Mouse (Mus musculus) hindbrain, embryonic 15.5 days (tissue): ENCODE data around the gene Exosc1. TPM values are rescaled to one million over a fixed set of nuclear protein-coding genes. Genes with fewer than 3 reads are reported as not detected.
A peak's percentile ranks its signal among the peaks of the same experiment; 100 is the strongest.

ENCODE experiments used
- ATAC-seq: fragments of 200-750 bp; cut with Nextera tagmentation; 2 replicates; pipeline ENCODE4 v1.8.0; 2017; ENCODE audit warnings: low read depth, moderate number of reproducible peaks, moderate TSS enrichment; ENCODE audit not compliant: low FRiP score
- H3K27ac ChIP-seq: fragments of 300-500 bp; sonication (generic); replicated peaks from 2 replicates; pipeline ENCODE4 v1.5.1; 2015; ENCODE audit warnings: mild to moderate bottlenecking, inconsistent platforms
- H3K27me3 ChIP-seq: fragments of 300-500 bp; sonication (generic); 2 replicates; pipeline ENCODE4 v1.6.1; 2015; ENCODE audit warnings: control low read depth, inconsistent platforms
- H3K36me3 ChIP-seq: fragments of 300-500 bp; sonication (generic); 2 replicates; pipeline ENCODE4 v1.6.1; 2015; ENCODE audit warnings: control low read depth, inconsistent platforms
- H3K4me1 ChIP-seq: fragments of 300-500 bp; sonication (generic); replicated peaks from 2 replicates; pipeline ENCODE4 v1.6.1; 2015; ENCODE audit warnings: control low read depth, inconsistent platforms
- H3K4me2 ChIP-seq: fragments of 300-500 bp; sonication (generic); 2 replicates; pipeline ENCODE4 v1.6.1; 2015; ENCODE audit warnings: moderate library complexity, mild to moderate bottlenecking, inconsistent platforms
- H3K4me3 ChIP-seq: fragments of 300-500 bp; sonication (generic); 2 replicates; pipeline ENCODE4 v1.5.1; 2015; ENCODE audit warnings: mild to moderate bottlenecking, inconsistent platforms
- H3K9ac ChIP-seq: fragments of 300-500 bp; sonication (generic); 2 replicates; pipeline ENCODE4 v1.6.1; 2015; ENCODE audit warnings: inconsistent platforms
- H3K9me3 ChIP-seq: fragments of 300-500 bp; sonication (generic); 2 replicates; pipeline ENCODE4 v1.6.1; 2016; ENCODE audit warnings: control low read depth, inconsistent platforms
- WGBS: fragments of 180-500 bp; shearing (Covaris S2); methylation state at CpG from one replicate; pipeline ENCODE4 v1.1.7; 2015; 5-methylcytosine and 5-hydroxymethylcytosine counted together
- polyA plus RNA-seq: library from polyadenylated mRNA; unstranded; fragments of >200 nt; fragmentation: Nextera tagmentation; extraction: Ambion mirVana; gene quantifications from 2 replicates; pipeline ENCODE4 v1.2.1, GENCODE M21; 2015

Gene Exosc1
- polyA plus RNA-seq, 1 experiment from 2014 or later, result 59.8 TPM

DNA sequence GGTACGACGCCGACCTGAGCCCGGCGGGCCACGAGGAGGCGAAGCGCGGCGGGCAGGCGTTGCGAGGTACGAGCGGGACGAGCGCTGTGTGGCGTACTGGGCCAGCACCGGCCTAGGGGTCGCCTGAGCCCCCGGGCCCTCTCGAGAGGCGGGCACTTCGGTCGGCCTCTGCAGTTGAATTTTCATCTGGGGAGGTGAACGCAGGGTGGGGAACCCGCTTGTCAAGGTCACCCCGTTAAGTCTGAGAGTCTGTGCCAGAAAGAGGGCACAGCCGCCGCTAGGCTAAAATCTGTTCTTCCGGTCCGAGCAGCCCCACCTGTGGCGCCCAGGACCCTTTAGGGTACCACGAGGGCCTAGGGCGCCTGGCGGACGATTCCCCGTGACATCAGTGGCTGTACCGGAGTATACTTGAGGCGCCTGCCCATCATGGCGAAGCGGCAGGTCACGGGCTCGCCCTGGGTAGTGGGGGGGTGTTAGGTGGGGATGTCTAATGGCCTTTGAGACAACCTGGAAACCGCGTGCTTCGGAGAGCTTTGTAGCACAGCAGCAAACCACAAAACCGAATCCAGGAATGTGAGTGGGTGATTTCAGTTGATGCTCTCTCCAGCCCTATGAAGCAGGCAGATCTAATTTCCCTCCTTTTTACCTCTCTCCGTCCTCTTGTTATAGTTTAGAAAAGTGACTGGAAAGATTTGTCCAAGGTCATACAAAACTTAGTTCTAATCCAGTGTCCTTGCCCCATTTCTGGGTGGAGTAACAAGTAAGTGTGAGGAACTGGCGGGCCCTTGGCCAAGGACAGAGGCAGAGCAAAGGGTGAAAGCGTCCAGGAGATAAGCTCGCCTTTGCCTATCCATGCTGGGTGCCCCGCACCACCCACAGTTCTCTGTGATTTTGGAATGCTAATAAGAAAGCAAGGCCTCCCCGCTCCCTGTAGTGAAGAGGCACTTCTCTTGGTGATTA is 20.8 kb downstream of the Exosc1 start:
- no peaks in the 10 kb centered on the region for H3K9me3 ChIP-seq
- peaks cover 23% of the 10 kb centered on the region for H3K36me3 ChIP-seq
- under 1% methylated on average over 53 of the region's 53 CpGs for WGBS
- peak; percentile 83 for ATAC-seq
- peak overlapping the region; percentile 99 for H3K4me3 ChIP-seq
- peak overlapping the region; percentile 87 for H3K27ac ChIP-seq
- H3K4me1 ChIP-seq, result peaks cover 26% of the 10 kb centered on the region
- peak overlapping the region; percentile 94 for H3K4me2 ChIP-seq
- no peaks in the 10 kb centered on the region for H3K27me3 ChIP-seq
- peak overlapping the region; percentile 97 for H3K9ac ChIP-seq

DNA sequence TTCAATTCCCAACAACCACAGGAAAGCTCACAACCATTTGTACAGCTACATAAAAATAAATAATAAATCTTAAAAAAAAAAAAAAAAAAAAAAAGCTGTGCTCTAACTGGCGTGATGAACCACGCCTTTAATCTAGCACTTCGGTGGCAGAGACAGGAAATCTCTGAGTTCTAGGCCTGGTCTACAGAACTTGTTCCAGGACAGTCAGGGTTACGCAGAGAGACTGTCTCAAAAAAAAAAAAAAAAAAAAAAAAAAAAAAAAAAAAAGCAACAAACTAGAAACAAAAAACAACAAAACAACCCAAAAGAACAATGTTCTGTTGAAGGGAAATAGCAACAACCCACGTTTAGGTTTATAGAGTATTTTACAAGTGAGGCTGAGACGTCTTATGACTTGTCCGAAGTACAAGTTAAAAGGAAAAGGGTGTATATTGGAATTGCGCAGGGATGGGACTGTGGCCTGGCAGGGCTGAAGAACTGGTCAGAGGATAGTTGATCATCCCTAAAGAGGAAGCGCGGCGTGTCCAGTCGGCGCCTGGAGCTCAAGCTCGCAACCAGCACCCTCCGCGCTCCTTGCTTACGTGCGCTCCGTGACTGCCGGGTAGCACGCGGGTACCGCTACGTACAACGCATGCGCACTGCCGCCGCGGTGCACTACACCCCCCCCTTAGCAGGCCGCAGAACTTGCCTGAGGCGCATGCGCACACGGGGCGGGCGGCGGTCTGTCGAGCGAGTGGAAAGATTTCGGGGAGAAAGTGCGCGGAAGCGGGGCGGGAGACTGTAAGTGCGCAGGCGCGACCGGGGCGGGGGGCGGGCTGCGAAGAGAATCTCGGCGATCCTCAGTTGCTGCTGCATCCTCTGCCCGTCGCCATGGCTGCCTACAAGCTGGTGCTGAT is 21.8 kb downstream of the Exosc1 start, which contains the start of gene Pgam1:
Pgam1 (plus strand) TSS at position 746 of the 896 bp plus-strand sequence.
- Histone ChIP-seq H3K9me3 (no peaks in the 10 kb centered on the region), H3K4me2 (peak within 1 kb of the TSS; percentile 94), H3K27me3 (no peaks in the 10 kb centered on the region), H3K36me3 (peaks cover 14% of the 10 kb centered on the region), H3K27ac (peak within 1 kb of the TSS; percentile 95), H3K4me3 (peak within 1 kb of the TSS; percentile 99), H3K9ac (peak within 1 kb of the TSS; percentile 97), H3K4me1 (peaks cover 26% of the 10 kb centered on the region)
- WGBS, result 4% methylated on average over 54 of the region's 54 CpGs
- peak; percentile 95 for ATAC-seq

- H3K27ac ChIP-seq, result no peak overlapping the region
- WGBS, result 90% methylated on average over 2 of the region's 2 CpGs
- no peaks in the 10 kb centered on the region for H3K9me3 ChIP-seq
- peaks cover 26% of the 10 kb centered on the region for H3K4me1 ChIP-seq
- H3K27me3 ChIP-seq, result no peaks in the 10 kb centered on the region
- no peak overlapping the region for H3K4me2 ChIP-seq
- 0 out of 2 replicates have a peak, but pooled peaks cover 5% of the 10 kb centered on the region for H3K36me3 ChIP-seq
- no peak for ATAC-seq
- no peak overlapping the region for H3K9ac ChIP-seq
- H3K4me3 ChIP-seq, result no peak overlapping the region
Measured at GRCm38 (mm10) chr19:41910396-41910795, 22.8 kb downstream of the Exosc1 start.

DNA sequence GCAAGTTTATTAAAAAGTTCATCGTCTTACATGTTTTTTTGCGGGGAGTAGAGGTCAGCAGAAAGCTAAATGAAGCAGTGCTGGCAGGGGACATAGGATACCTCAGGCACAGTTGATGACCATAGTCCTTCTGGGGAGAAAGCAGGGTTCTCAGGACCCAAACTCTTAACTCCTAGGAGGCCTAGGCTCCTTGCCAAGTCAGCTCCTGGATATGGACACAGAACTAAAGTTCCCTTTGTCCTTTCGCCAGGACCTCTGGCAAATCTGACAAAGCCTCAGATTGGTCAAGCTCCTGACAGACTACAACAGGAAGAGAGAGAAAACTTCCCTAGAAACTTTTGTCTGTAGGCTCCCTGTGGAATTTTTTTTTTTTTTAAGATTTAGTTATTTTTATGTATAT is 24.5 kb downstream of the Exosc1 start:
- H3K27me3 ChIP-seq, result no peaks in the 10 kb centered on the region
- 87% methylated on average over 3 of the region's 3 CpGs for WGBS
- no peak overlapping the region for H3K9ac ChIP-seq

DNA sequence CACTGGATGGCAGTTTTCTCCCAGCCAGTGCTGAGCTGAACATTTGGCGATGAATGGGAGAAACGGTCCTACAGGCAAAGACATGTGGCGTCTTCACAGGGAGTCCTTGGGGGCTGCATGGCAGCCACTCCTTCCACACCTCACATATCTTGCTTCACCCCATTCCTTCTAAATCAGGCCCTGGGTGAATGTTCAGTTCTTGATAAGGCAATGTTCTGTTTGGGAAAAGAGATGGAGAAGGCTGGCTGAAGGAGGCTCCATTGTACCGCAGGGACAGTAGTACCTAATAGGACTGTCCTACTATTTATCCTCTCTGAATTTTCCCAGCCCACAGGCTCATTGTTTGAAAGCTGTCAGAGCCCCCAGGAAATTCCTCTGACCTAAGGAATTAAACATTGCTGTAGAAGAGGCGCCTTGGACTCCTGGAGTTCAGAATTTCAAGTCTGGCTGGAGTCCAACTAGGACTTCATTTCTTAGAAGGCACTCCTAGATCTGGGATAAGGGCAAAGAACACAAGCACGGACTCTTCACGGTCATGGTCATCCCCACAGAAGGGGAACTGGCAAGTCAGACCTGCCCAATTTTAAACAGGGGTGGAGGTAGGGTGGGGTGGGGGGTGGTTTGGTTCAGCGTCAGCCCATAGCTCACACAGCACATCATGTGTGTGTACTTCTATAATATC is 26.0 kb downstream of the Exosc1 start:
- WGBS, result 57% methylated on average over 8 of the region's 8 CpGs
- H3K9ac ChIP-seq, result no peak overlapping the region
- no peaks in the 10 kb centered on the region for H3K27me3 ChIP-seq
- H3K27ac ChIP-seq, result no peak overlapping the region
- no peaks in the 10 kb centered on the region for H3K36me3 ChIP-seq
- H3K4me2 ChIP-seq, result no peak overlapping the region
- no peaks in the 10 kb centered on the region for H3K4me1 ChIP-seq
- no peaks in the 10 kb centered on the region for H3K9me3 ChIP-seq
- no peak overlapping the region for H3K4me3 ChIP-seq
- no peak for ATAC-seq

More for the DNA sequence above, 24.5 kb downstream of the Exosc1 start:
- ATAC-seq, result no peak
- H3K4me1 ChIP-seq, result peaks cover 13% of the 10 kb centered on the region
- no peaks in the 10 kb centered on the region for H3K9me3 ChIP-seq
- no peaks in the 10 kb centered on the region for H3K36me3 ChIP-seq
- H3K4me2 ChIP-seq, result no peak overlapping the region
- H3K27ac ChIP-seq, result no peak overlapping the region
- no peak overlapping the region for H3K4me3 ChIP-seq

DNA sequence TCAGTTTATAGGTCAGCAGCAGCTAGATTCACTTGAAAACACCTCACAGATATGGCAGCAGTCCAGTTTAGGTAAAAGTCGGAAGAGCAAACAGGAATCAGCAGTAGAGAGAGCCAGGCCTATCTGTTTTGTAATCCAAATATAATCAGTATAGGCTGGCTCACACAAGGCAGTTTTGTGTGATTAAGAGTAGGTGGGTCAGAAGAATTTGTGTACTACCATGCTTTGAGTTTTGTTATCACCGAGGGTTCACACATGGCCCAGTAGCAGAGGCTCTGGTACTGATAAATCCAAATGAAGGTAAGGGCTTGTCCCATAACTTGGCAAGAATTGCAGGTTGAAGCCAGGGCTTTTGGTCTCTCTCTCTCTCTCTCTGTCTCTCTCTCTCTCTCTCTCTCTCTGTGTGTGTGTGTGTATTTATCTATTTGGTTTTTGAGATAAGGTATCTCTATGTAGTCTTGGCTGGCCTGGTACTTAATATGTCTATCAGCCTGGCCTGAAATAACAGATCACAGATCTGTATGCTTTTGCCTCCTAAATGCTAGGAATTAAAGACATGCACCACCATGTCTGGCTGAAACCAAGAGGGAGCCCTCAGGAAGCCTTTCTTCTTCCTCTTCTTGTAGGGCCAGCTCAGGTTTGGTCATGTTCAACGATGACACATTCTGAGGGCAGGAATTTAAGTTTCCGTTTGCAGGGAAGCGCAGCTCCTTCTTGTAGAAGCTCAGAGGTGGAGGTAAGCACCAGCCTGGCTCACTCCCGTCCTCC is 26.7 kb downstream of the Exosc1 start:
- H3K4me1 ChIP-seq, result no peaks in the 10 kb centered on the region

GRCm38 (mm10) chr19:41905246-41905645 is 28.0 kb downstream of the Exosc1 start:
- H3K9ac ChIP-seq, result no peak overlapping the region
- no peaks in the 10 kb centered on the region for H3K9me3 ChIP-seq
- H3K4me2 ChIP-seq, result no peak overlapping the region
- no peak overlapping the region for H3K4me3 ChIP-seq
- no peaks in the 10 kb centered on the region for H3K27me3 ChIP-seq
- no peaks in the 10 kb centered on the region for H3K4me1 ChIP-seq
- no peak overlapping the region for H3K27ac ChIP-seq
- ATAC-seq, result no peak
- 89% methylated on average over 2 of the region's 2 CpGs for WGBS
- H3K36me3 ChIP-seq, result no peaks in the 10 kb centered on the region

More for the DNA sequence above, 26.7 kb downstream of the Exosc1 start:
- Histone ChIP-seq H3K4me2 (no peak overlapping the region), H3K27me3 (no peaks in the 10 kb centered on the region), H3K4me3 (no peak overlapping the region), H3K9ac (no peak overlapping the region), H3K36me3 (no peaks in the 10 kb centered on the region), H3K27ac (no peak overlapping the region), H3K9me3 (no peaks in the 10 kb centered on the region)
- no peak for ATAC-seq
- WGBS, result 70% methylated on average over 6 of the region's 6 CpGs

DNA sequence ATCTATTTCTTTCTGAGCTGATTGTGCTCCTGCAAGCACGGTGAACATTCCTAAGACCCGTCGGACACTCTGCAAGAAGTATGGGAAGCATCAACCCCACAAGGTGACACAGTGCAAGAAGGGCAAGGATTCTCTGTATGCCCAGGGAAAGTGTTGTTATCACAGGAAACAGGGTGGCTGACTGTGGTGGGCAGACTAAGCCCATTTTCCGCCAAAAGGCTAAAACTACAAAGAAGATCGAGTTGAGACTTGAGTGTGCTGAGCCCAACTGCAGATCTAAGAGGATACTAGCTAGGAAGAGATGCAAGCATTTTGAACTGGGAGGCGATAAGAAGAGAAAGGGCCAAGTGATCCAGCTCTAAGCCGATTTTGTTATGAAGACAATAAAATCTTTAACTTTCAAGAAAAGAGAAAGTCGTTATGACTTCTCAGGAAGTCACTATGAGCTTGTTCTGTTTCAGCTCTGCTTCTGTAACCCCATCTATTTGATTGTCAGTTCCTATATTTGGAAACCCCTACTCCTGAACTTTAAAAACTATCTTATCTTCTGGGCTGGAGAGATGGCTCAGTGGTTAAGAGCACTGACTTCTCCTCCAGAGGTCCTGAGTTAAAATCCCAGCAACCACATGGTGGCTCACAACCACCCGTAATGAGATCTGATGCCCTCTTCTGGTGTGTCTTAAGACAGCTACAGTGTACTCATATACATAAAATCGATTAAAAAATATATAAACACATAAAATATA is 30.2 kb downstream of the Exosc1 start:
- Histone ChIP-seq H3K27me3 (no peaks in the 10 kb centered on the region), H3K9me3 (no peaks in the 10 kb centered on the region), H3K4me1 (no peaks in the 10 kb centered on the region), H3K27ac (no peak overlapping the region), H3K4me2 (no peak overlapping the region), H3K9ac (no peak overlapping the region), H3K4me3 (no peak overlapping the region), H3K36me3 (no peaks in the 10 kb centered on the region)
- 93% methylated on average over 10 of the region's 10 CpGs for WGBS
- ATAC-seq, result no peak

DNA sequence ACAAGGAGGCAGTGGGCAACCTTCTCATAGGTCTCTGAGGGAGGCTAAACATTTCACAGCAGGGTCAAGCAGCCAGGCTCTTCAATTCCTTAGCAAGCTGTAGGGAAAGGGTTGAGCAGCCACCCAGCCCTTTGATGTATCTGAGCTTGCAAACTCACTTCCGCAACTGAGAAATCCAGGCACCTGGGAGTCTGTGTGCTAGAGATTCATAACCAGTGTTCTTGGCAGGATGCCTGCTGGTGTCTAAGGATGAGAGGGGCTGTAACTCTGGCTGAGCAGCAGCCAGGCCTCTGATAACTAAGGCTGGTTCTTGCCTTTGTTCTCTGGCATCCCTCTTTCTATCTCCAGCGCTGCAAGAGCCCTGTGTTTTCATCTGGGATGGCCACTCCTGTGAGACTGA is 31.5 kb downstream of the Exosc1 start:
- H3K4me2 ChIP-seq, result no peak overlapping the region
- 53% methylated on average over 2 of the region's 2 CpGs for WGBS
- H3K36me3 ChIP-seq, result no peaks in the 10 kb centered on the region
- H3K4me1 ChIP-seq, result peaks cover 2% of the 10 kb centered on the region; the same call in 1 of the 2 replicates
- H3K9ac ChIP-seq, result no peak overlapping the region
- H3K4me3 ChIP-seq, result no peak overlapping the region
- ATAC-seq, result no peak
- no peaks in the 10 kb centered on the region for H3K27me3 ChIP-seq
- no peak overlapping the region for H3K27ac ChIP-seq
- H3K9me3 ChIP-seq, result no peaks in the 10 kb centered on the region

DNA sequence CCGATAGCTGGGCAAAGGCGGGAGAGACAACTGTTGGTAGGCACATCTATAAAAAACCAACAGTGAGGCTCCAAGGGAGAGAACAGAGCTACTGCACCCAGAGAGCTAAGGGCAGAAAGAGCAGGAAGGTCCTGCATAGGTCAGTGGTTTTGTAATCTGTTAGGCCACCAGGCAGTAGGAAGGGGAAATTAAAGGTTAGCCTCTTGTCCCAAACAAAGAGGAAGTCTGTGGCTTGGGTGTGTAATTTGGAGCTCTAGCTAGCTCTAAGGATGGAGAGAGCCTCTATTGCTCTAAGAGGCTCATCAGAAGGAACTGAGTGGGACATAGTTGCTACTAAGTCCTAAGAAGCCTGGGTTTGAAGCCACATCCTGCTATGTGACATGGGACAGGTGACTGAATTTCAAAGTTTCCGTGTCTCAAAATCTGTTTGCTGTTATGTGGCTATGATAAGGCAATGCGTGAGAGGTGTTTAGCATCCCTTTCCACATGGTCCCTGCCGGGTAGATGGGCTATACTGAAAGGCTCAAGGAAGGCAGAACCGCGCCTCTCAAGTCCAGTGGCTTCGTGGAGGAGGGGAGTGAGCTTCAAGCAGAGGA is 32.6 kb downstream of the Exosc1 start:
- Histone ChIP-seq H3K9me3 (no peaks in the 10 kb centered on the region), H3K4me1 (peaks cover 7% of the 10 kb centered on the region), H3K36me3 (no peaks in the 10 kb centered on the region), H3K27me3 (no peaks in the 10 kb centered on the region), H3K4me2 (no peak overlapping the region), H3K27ac (no peak overlapping the region), H3K9ac (no peak overlapping the region), H3K4me3 (no peak overlapping the region)
- no peak for ATAC-seq
- WGBS, result 90% methylated on average over 8 of the region's 8 CpGs
